Mouse (Mus musculus) G1E (cell line): ENCODE measurements around the gene Far1. TPM values are rescaled to one million over a fixed set of nuclear protein-coding genes. Genes with fewer than 3 reads are reported as not detected.
A peak's percentile ranks its signal among the peaks of the same experiment; 100 is the strongest.

Experiments used
- ATAC-seq: 2 replicates; pipeline ENCODE4 v1.8.0; 2016; ENCODE audit warnings: mild to moderate bottlenecking; ENCODE audit not compliant: insufficient number of reproducible peaks, poor library complexity, low FRiP score, severe bottlenecking; ENCODE audit errors: extremely low read depth
- DNase-seq: peaks from one replicate; pipeline ENCODE4 v3.0.0; 2012; ENCODE audit warnings: low spot score
- H3K27me3 ChIP-seq: 2 replicates; pipeline ENCODE4 v1.6.1; 2012; ENCODE audit warnings: mild to moderate bottlenecking, low read length, inconsistent platforms; ENCODE audit not compliant: insufficient read depth
- H3K36me3 ChIP-seq: replicated peaks from 2 replicates; pipeline ENCODE3; 2012; ENCODE audit warnings: mild to moderate bottlenecking, inconsistent platforms
- H3K4me1 ChIP-seq: 2 replicates; pipeline ENCODE4 v1.6.1; 2012; ENCODE audit warnings: low read depth, low read length, inconsistent platforms, mixed read lengths; ENCODE audit not compliant: insufficient read depth
- H3K4me3 ChIP-seq: 2 replicates; pipeline ENCODE4 v1.5.1; 2012; ENCODE audit warnings: low read depth, mild to moderate bottlenecking, inconsistent platforms, low read length, moderate library complexity, mixed read lengths
- H3K9me3 ChIP-seq: replicated peaks from 2 replicates; pipeline ENCODE4 v1.6.1; 2012; ENCODE audit warnings: inconsistent platforms
- CTCF ChIP-seq: IDR thresholded peaks from 2 replicates; pipeline ENCODE4 v1.5.1; 2012; ENCODE audit warnings: low read depth, low read length, inconsistent platforms, mixed read lengths
- GATA1 ChIP-seq: IDR thresholded peaks from 2 replicates; pipeline ENCODE4 v1.6.1; 2012; ENCODE audit warnings: borderline replicate concordance, low read length, inconsistent platforms, mixed read lengths
- GATA2 ChIP-seq: IDR thresholded peaks from 2 replicates; pipeline ENCODE4 v1.6.1; 2012; ENCODE audit warnings: low read depth, low read length, inconsistent platforms, borderline replicate concordance
- POLR2AphosphoS5 ChIP-seq: IDR thresholded peaks from 2 replicates; pipeline ENCODE4 v1.6.1; 2012; ENCODE audit warnings: low read depth, low read length, inconsistent platforms; ENCODE audit not compliant: insufficient replicate concordance
- TAL1 ChIP-seq: conservative IDR thresholded peaks from 2 replicates; pipeline ENCODE4 v1.6.1; 2012; ENCODE audit warnings: low read depth, low read length, inconsistent platforms, mixed read lengths
- polyA plus RNA-seq: library from polyadenylated mRNA; stranded (reverse); fragments of >175 nt; gene quantifications from 2 replicates; pipeline ENCODE4 v1.2.3, GENCODE M21; 2012
- total RNA-seq, 2 experiments: library from RNA; stranded (forward) in 1 of 2; stranded (reverse) in 1 of 2; fragments of 200-1000 nt in 1 of 2; fragments of >200 nt in 1 of 2; fragmentation: Nextera tagmentation in 1 of 2; gene quantifications; 2 replicates each; pipeline ENCODE4 v1.2.3; 2014 to 2017

Far1 gene
- total RNA-seq (2014; fragmentation: Nextera tagmentation) (176 and 210 TPM in 2 replicates), total RNA-seq (2017) (116 and 132 TPM in 2 replicates), polyA plus RNA-seq (3.6 and 7.3 TPM in 2 replicates)

DNA sequence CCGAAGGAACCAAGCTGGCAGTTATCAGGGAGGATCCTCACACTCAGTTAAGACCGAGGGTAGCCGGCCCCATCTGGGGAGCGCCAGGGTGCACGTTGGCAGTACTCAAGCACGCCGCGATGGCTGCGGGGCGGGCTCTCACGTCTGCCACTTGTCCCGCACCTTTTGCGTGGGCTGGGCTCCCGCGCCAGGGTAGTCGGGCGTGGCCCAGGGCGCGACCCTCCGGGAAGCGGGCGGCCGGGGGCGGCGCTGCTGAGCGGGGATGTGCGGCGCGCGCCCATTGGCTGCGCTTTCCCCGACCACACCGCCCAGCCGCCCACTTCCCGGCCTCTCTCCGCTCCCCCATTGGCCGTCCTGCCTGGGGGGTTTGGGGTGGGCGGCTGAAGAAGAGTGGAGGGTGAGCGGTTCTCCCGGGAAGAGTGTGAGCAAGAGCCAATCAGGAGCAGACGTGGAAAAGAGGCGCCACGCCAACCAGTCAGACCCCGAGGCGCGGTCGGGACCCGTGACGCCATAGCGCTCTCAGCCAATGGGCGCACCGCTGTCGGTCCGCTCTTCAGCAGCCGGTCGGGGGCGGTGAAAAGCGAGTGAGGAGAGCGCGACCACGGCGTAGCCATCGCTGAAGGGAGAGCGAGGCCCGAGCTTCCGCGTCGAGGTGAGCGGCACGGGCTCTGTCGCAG lies at the start of gene Far1:
Far1 (plus strand) TSS at position 549 of the 677 bp plus-strand sequence.
- no peak for TF ChIP-seq GATA2
- TF ChIP-seq TAL1: no peak
- no peak for TF ChIP-seq CTCF
- ATAC-seq (peak; percentile 97), DNase-seq (peak; percentile 99)
- peaks cover 4% of the 10 kb centered on the region; the same call in 1 of the 2 replicates for H3K27me3 ChIP-seq
- H3K4me3 ChIP-seq: peak within 1 kb of the TSS; percentile 89
- H3K36me3 ChIP-seq: no peaks in the 10 kb centered on the region
- H3K9me3 ChIP-seq: no peaks in the 10 kb centered on the region
- H3K4me1 ChIP-seq: peaks cover 46% of the 10 kb centered on the region

DNA sequence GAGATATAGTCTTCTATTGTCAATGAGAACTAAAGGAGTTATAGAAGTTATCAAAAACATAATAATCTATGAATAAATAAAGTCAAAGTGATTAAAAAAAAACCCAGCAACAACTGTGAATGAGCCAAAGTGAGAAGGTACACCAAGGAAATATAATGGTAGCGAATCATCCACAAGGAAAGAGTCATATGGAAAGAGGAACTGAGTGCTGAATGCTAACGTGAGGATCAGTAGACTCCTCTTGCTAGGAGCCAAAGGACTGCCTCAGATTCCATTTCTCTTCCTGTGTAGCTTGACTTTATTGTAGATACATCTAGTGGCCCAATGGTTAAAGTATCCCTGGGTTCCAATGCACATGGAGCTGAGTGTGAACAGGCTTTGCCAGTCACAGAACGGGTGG lies 45.3 kb upstream of the Far1 start:
- no peaks in the 10 kb centered on the region for H3K9me3 ChIP-seq
- H3K36me3 ChIP-seq: no peaks in the 10 kb centered on the region
- ATAC-seq (no peak), DNase-seq (no peak)
- TF ChIP-seq POLR2AphosphoS5 (no peak), GATA2 (no peak), CTCF (no peak), TAL1 (no peak)
- no peak overlapping the region for H3K4me3 ChIP-seq
- H3K27me3 ChIP-seq: peaks cover 15% of the 10 kb centered on the region; the same call in 1 of the 2 replicates
- H3K4me1 ChIP-seq: no peaks in the 10 kb centered on the region

- no peak for DNase-seq
- Histone ChIP-seq H3K27me3 (peaks cover 24% of the 10 kb centered on the region), H3K9me3 (no peaks in the 10 kb centered on the region), H3K4me3 (no peak overlapping the region), H3K36me3 (no peaks in the 10 kb centered on the region), H3K4me1 (no peaks in the 10 kb centered on the region)
- TF ChIP-seq GATA2 (no peak), POLR2AphosphoS5 (no peak), CTCF (no peak)
- ATAC-seq: no peak
Measured at GRCm38 (mm10) chr7:113470671-113471070, 43.0 kb upstream of the Far1 start.

GRCm38 (mm10) chr7:113471653-113472052 lies 42.0 kb upstream of the Far1 start:
- no peak for DNase-seq
- Histone ChIP-seq H3K9me3 (no peaks in the 10 kb centered on the region), H3K4me1 (no peaks in the 10 kb centered on the region), H3K27me3 (peaks cover 31% of the 10 kb centered on the region), H3K4me3 (no peak overlapping the region), H3K36me3 (no peaks in the 10 kb centered on the region)
- TF ChIP-seq TAL1 (no peak), GATA2 (no peak), CTCF (no peak), POLR2AphosphoS5 (no peak), GATA1 (no peak)
- no peak for ATAC-seq

GRCm38 (mm10) chr7:113495792-113496191 lies 17.8 kb upstream of the Far1 start:
- Histone ChIP-seq H3K27me3 (peaks cover 15% of the 10 kb centered on the region; the same call in 1 of the 2 replicates), H3K9me3 (no peaks in the 10 kb centered on the region), H3K4me3 (no peak overlapping the region), H3K36me3 (no peaks in the 10 kb centered on the region), H3K4me1 (no peaks in the 10 kb centered on the region)
- DNase-seq: no peak
- no peak for TF ChIP-seq GATA1
- no peak for TF ChIP-seq TAL1
- no peak for TF ChIP-seq GATA2
- TF ChIP-seq CTCF: no peak
- no peak for TF ChIP-seq POLR2AphosphoS5
- no peak for ATAC-seq

DNA sequence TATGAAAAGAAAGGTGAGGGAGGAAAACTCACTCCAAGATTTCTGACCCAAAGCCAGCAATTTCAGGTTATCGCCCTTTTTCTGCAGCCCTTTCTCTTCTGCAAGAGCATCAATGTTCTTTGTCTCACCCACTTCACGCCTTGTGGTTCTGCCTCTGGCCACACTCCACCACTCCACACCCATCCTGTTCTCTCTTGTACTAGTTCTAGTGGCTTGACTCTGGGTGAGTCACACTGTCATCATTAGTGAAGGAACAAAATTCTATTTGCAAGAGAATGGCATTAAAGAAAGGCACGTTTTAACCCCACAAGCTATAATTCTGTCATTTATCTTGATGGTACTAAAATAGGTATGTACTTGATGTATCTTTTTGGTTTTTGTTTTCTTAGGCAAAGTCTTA lies 15.2 kb upstream of the Far1 start:
- H3K27me3 ChIP-seq: peaks cover 13% of the 10 kb centered on the region; the same call in 1 of the 2 replicates
- TF ChIP-seq CTCF: no peak
- no peak for TF ChIP-seq GATA1
- no peak for TF ChIP-seq POLR2AphosphoS5
- TF ChIP-seq TAL1: no peak
- no peak for TF ChIP-seq GATA2
- H3K4me1 ChIP-seq: no peaks in the 10 kb centered on the region
- no peaks in the 10 kb centered on the region for H3K36me3 ChIP-seq
- H3K9me3 ChIP-seq: no peaks in the 10 kb centered on the region
- no peak for DNase-seq
- H3K4me3 ChIP-seq: no peak overlapping the region
- ATAC-seq: no peak
